Mouse (Mus musculus) heart, embryonic 16.5 days (tissue): Measurements from ENCODE around the gene Kcnh2. TPM values are rescaled to one million over a fixed set of nuclear protein-coding genes. Genes with fewer than 3 reads are reported as not detected.

Experiments used
- ATAC-seq: fragments of 200-750 bp; cut with Nextera tagmentation; replicated peaks from 2 replicates; pipeline ENCODE4 v1.8.0; 2017; ENCODE audit warnings: moderate number of reproducible peaks; ENCODE audit not compliant: insufficient read depth, low FRiP score; ENCODE audit errors: extremely low read depth
- H3K27ac ChIP-seq: fragments of 300-500 bp; sonication (generic); 2 replicates; pipeline ENCODE4 v1.5.1; 2014; ENCODE audit warnings: mild to moderate bottlenecking, low read length, control low read depth, moderate library complexity
- H3K27me3 ChIP-seq: fragments of 300-500 bp; sonication (generic); 2 replicates; pipeline ENCODE4 v1.6.1; 2014; ENCODE audit warnings: low read length, mixed read lengths; ENCODE audit not compliant: control insufficient read depth, insufficient read depth
- H3K36me3 ChIP-seq: fragments of 300-500 bp; sonication (generic); 2 replicates; pipeline ENCODE4 v1.6.1; 2014; ENCODE audit not compliant: control insufficient read depth, insufficient read depth
- H3K4me1 ChIP-seq: fragments of 300-500 bp; sonication (generic); 2 replicates; pipeline ENCODE4 v1.6.1; 2014; ENCODE audit warnings: low read length, mixed read lengths; ENCODE audit not compliant: control insufficient read depth, insufficient read depth
- H3K4me2 ChIP-seq: fragments of 300-500 bp; sonication (generic); 2 replicates; pipeline ENCODE4 v1.6.1; 2014; ENCODE audit warnings: low read depth, mild to moderate bottlenecking, control low read depth, low read length
- H3K4me3 ChIP-seq: fragments of 300-500 bp; sonication (generic); 2 replicates; pipeline ENCODE4 v1.5.1; 2014; ENCODE audit warnings: mild to moderate bottlenecking, control low read depth, low read length
- H3K9ac ChIP-seq: fragments of 300-500 bp; sonication (generic); 2 replicates; pipeline ENCODE4 v1.6.1; 2014; ENCODE audit warnings: low read length, control low read depth
- H3K9me3 ChIP-seq: fragments of 300-500 bp; sonication (generic); replicated peaks from 2 replicates; pipeline ENCODE4 v1.6.1; 2016; ENCODE audit warnings: low read length; ENCODE audit not compliant: control insufficient read depth
- WGBS: fragments of 180-500 bp; shearing (Covaris S2); extraction: QIAGEN DNeasy Blood & Tissue Kit; methylation state at CpG from one replicate; pipeline ENCODE4 v1.1.7; 2014; 5-methylcytosine and 5-hydroxymethylcytosine counted together
- polyA plus RNA-seq: library from polyadenylated mRNA; unstranded; fragments of >200 nt; fragmentation: Nextera tagmentation; extraction: Ambion mirVana; gene quantifications from 2 replicates; pipeline ENCODE4 v1.2.1, GENCODE M21; 2015

Gene Kcnh2
- polyA plus RNA-seq, 1 experiment from 2014 or later: 18.0 TPM

DNA sequence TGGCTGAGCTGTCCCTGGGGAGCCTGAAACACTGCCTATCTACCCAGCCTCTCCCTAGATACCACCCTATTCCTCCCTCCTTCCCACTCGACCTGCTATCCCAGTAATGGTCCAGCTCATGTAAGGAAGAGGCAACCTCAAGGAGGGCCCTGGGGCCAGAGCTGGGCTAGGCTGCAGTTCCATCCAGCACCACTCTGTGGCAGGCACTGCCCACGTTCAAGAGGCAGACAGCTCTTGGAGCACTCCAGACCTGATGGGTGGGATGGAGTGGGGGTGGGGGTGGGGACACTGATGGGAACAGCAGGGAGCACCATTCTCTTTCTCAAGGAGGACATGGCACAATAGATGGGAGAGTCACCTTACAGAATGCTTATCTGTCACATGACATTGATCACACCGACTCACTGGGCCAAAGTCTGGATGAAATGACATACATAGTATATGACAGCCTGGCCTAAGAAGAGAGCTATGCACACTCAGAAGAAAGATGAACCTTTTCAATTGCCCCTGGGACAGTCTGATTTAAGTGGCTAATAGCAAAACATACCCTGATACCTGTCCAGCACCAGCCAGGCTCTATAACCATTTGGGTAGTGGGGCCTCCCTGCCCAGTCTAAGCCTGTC lies 15.4 kb downstream of the Kcnh2 start:
- H3K27me3 ChIP-seq: no peaks in the 10 kb centered on the region
- WGBS: 10% methylated on average over 3 of the region's 3 CpGs
- peak overlapping the region; percentile 96 for H3K27ac ChIP-seq
- H3K4me3 ChIP-seq: no peak overlapping the region
- H3K4me1 ChIP-seq: peaks cover 63% of the 10 kb centered on the region
- H3K36me3 ChIP-seq: peaks cover 16% of the 10 kb centered on the region
- H3K4me2 ChIP-seq: no peak overlapping the region
- no peaks in the 10 kb centered on the region for H3K9me3 ChIP-seq
- peak overlapping the region; percentile 26; the same call in 1 of the 2 replicates for H3K9ac ChIP-seq
- peak; percentile 53 for ATAC-seq

DNA sequence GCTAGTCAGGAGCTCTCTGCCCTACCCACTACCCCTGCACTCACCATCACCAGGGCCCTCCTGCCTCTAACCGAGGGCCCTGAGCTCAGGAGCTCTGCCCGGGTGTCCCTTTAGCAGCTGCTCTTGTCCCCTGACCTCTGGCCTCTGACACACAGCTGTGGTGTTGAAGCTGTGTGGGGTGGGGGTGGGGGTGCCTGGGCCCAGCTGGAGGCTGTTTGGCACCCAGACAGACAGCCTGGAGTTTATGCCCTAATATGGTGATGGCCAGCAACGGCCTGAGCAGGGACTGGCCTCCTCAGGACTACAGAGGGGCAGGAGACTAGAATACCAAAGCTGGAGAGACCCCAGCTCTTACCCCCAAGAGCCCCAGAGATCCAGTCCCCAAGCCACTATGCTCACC lies 16.7 kb downstream of the Kcnh2 start:
- no peak for ATAC-seq
- Histone ChIP-seq H3K9me3 (no peaks in the 10 kb centered on the region), H3K27ac (peak overlapping the region; percentile 3; the same call in 1 of the 2 replicates), H3K9ac (peak overlapping the region; percentile 31; the same call in 1 of the 2 replicates), H3K36me3 (peaks cover 21% of the 10 kb centered on the region), H3K4me3 (no peak overlapping the region), H3K4me2 (no peak overlapping the region), H3K27me3 (no peaks in the 10 kb centered on the region), H3K4me1 (peaks cover 66% of the 10 kb centered on the region)
- WGBS: 19% methylated on average over 3 of the region's 3 CpGs

GRCm38 (mm10) chr5:24332401-24332800 lies 19.0 kb downstream of the Kcnh2 start:
- Histone ChIP-seq H3K4me1 (peaks cover 66% of the 10 kb centered on the region), H3K9ac (no peak overlapping the region), H3K9me3 (no peaks in the 10 kb centered on the region), H3K36me3 (peaks cover 21% of the 10 kb centered on the region), H3K27me3 (no peaks in the 10 kb centered on the region), H3K4me2 (no peak overlapping the region), H3K27ac (no peak overlapping the region), H3K4me3 (no peak overlapping the region)
- 81% methylated on average over 4 of the region's 4 CpGs for WGBS
- no peak for ATAC-seq

DNA sequence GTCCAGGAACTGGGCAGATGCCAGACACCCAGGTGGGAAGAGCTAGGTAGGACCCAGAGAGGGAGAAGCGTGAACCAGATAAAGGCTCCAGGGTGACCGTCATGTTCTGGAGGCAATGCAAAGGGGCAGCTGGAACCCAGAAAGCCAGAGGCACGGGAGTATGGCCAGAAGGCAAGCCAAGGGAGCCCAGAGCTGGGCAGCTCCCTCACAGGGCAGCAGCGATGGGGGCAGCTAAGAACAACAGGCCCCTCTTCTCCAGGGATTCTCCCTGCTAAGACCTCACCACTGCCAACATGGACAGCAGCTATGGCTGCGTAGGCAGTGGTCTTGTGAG lies 21.5 kb downstream of the Kcnh2 start:
- Histone ChIP-seq H3K27ac (peak overlapping the region; percentile 93), H3K27me3 (no peaks in the 10 kb centered on the region), H3K4me3 (no peak overlapping the region), H3K9me3 (no peaks in the 10 kb centered on the region), H3K4me2 (peak overlapping the region; percentile 53), H3K9ac (peak overlapping the region; percentile 39), H3K36me3 (peaks cover 35% of the 10 kb centered on the region), H3K4me1 (peaks cover 52% of the 10 kb centered on the region)
- ATAC-seq: no peak
- 29% methylated on average over 5 of the region's 5 CpGs for WGBS

DNA sequence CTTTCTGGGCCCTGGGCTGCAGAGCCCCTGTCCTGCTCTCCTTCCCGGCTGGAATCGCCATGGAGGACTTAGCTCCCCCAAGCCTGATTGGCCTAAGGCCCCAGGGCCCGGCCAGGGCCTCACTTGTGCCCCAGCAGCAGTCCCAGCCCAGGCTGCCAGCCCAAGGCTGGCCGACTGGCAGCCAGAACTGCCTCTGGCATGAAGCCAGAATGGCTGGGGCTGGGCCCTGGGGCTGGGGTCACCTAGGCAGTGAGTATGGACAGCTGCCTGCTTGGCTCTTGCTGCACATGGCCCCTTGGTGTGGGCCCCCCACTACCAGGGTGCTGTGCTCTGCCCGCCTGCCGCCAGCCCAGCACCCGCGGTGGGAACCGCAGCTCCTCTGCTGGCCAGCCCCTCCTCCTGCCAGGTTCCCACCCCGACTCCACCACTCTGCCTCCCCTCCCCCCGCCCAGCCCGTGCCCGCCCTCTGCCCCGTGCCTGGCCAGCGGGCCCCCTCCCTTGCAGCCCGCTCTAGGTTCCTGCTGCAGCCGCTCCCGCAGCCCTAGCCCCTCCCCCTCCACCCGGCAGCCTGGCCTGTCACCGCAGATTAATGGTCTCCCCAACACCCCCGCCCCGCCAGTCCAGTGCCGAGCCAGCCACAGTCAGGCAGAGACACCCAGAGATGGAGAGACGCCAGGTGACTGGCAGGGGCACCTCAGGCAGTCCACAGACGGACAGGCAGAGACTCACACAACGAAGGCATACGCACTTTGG lies 22.0 kb downstream of the Kcnh2 start:
- peak overlapping the region; percentile 26 for H3K4me3 ChIP-seq
- peak overlapping the region; percentile 93 for H3K27ac ChIP-seq
- no peaks in the 10 kb centered on the region for H3K9me3 ChIP-seq
- no peaks in the 10 kb centered on the region for H3K27me3 ChIP-seq
- H3K36me3 ChIP-seq: peaks cover 40% of the 10 kb centered on the region
- peak; percentile 75 for ATAC-seq
- H3K9ac ChIP-seq: peak overlapping the region; percentile 63
- peaks cover 47% of the 10 kb centered on the region for H3K4me1 ChIP-seq
- H3K4me2 ChIP-seq: peak overlapping the region; percentile 53
- 5% methylated on average over 21 of the region's 27 CpGs for WGBS

DNA sequence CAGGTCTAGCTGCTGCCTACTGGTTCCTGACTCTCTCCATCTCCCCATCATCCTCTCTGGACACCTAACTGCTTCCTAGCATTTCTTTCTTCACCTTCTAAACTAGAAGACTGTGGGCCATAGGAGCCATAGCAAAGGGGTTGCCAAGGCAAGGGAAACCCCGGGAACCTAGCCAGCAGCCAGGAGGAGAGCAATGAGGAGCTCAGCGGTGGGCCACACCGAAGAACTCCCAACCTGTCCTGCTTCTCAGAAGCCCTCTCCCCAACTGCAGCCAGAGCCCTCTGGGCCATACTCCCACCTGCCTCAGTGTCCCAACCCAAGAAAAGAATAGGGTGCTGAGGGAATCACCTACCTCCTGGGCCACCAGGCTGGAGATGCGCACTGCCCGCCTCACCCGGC lies 22.6 kb downstream of the Kcnh2 start:
- 68% methylated on average over 6 of the region's 6 CpGs for WGBS
- peak overlapping the region; percentile 63 for H3K9ac ChIP-seq
- H3K4me1 ChIP-seq: peaks cover 44% of the 10 kb centered on the region
- no peak for ATAC-seq
- H3K27me3 ChIP-seq: no peaks in the 10 kb centered on the region
- peaks cover 45% of the 10 kb centered on the region for H3K36me3 ChIP-seq
- H3K4me2 ChIP-seq: peak overlapping the region; percentile 53
- no peaks in the 10 kb centered on the region for H3K9me3 ChIP-seq
- H3K27ac ChIP-seq: peak overlapping the region; percentile 93
- peak overlapping the region; percentile 26 for H3K4me3 ChIP-seq

DNA sequence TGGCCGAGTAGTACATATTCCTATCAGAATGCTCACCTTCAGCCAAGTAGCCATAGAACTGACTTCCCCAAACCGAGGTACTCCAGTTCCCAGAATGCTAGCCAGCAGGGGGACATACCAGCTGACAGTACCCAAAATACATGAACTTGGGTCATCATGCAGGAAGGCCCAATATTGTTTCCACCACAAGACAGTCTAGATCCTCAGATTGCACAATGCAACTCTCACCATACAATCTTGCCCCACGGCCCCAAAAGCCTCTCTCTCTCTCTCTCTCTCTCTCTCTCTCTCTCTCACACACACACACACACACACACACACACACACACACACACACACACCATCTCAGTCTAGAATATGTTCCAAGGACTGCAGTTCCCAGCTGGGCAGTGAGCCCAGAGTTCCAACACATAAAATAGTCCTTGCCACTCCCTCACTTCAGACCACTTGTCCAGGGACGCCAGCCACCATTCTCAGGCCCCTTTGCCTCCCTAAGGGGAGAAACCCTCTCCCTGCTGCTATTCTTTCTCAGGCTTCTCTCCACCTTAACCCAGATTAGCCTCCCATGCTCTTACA lies 24.5 kb downstream of the Kcnh2 start:
- Histone ChIP-seq H3K27me3 (no peaks in the 10 kb centered on the region), H3K4me2 (peak overlapping the region; percentile 25; the same call in 1 of the 2 replicates), H3K4me3 (no peak overlapping the region), H3K4me1 (peaks cover 55% of the 10 kb centered on the region), H3K9ac (peak overlapping the region; percentile 57), H3K27ac (peak overlapping the region; percentile 93), H3K9me3 (no peaks in the 10 kb centered on the region), H3K36me3 (peaks cover 40% of the 10 kb centered on the region)
- 0 out of 2 replicates have a peak, but pooled peaks have one; percentile 23 for ATAC-seq
- 33% methylated on average over 4 of the region's 4 CpGs for whole genome bisulfite sequencing

DNA sequence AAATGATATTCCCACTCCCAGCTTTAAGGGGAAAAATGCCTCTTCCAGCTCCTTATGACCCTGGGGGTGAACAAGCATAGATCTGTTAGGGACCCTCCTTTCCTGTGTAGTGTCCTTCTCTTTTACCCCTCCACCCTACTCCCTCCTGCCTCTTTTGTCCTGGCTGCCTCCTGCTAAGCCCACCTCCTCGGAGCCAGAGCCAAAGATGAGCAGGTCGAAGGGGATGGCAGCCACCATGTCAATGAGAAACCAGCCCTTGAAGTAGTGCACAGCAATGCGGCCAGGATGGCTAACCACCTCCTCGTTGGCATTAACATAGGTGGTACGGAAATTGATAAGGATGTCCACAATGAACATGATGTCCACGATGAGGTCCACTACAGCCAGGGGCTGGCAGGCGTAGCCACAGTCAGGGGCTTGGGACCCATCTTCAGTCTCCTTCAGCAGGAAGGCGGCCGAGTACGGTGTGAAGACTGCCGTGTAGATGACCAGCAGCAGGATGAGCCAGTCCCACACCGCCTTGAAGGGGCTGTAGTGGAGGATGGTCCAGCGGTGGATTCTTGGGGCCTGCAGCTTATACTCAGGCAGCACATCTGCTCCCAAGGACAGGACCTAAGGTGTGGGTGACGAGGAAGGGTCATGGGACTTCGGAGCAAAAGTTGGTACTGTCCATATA lies 25.1 kb downstream of the Kcnh2 start:
- ATAC-seq: no peak
- H3K36me3 ChIP-seq: peaks cover 34% of the 10 kb centered on the region
- H3K27ac ChIP-seq: peak overlapping the region; percentile 93
- H3K9me3 ChIP-seq: no peaks in the 10 kb centered on the region
- peaks cover 61% of the 10 kb centered on the region for H3K4me1 ChIP-seq
- no peak overlapping the region for H3K9ac ChIP-seq
- H3K4me2 ChIP-seq: no peak overlapping the region
- no peaks in the 10 kb centered on the region for H3K27me3 ChIP-seq
- WGBS: 78% methylated on average over 15 of the region's 15 CpGs
- no peak overlapping the region for H3K4me3 ChIP-seq
